Mouse (Mus musculus): ENCODE measurements around the gene Prelid1.

The Prelid1 gene

DNA sequence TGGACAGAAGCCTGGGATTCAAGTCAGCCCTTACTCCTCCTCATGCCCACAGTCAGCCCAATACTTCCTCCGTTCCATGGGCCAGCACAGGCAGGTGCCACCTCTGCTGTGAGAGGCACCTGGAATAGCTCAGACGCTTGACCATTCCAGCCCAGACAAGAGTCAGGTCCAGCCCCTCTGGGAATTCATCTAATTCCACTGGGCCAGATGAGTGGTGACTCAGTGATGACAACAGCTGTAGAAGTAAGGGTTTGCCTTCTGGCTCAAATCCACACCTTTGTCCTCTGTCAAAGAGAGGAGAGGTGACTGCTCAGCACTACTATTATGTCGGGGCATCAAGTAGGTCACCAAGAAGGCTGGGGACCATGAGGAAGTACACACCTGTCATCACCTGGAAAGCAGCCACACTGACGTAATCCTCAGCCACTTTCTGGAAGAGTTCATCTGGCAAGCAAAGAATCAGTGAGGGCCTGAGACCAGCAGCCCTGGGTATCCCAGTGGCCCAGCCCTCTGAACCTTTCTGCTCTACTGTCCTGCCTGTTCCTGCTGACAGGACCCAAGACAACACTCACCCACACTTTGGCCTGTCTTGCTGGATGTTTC, at the start of gene Prelid1:
TSS of gene Prelid1 (plus strand) at position 570 of the 603 bp plus-strand sequence.
- DNase-seq (ENCODE audit: low spot score), result no peak

DNA sequence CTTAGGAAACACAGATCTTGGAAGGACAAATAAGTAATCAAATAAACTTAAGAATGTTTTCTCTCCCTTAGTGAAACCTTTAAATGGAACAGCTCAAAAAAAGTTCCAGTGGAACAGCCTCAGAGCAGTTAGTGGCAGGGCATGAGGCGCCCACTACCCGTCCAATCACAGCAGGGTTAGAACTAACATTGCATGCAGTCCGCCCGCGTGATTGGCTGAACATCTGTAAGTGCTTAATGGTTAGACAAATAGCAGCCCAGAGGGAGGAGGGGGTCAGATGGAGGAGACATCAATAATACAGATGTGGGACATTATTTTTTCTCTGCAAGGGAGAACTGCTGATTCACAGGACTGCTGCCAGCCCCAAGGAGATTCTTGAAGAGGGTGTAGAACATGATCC, 43.1 kb upstream of the Prelid1 start:
- no peak for DNase-seq (ENCODE audit: low spot score)

- no peak for DNase-seq (ENCODE audit: low spot score)
Observed at GRCm38 (mm10) chr13:55277646-55278045, 42.7 kb upstream of the Prelid1 start.

- DNase-seq (ENCODE audit: low spot score), result no peak
Observed at GRCm38 (mm10) chr13:55288854-55289253, 31.4 kb upstream of the Prelid1 start.

DNA sequence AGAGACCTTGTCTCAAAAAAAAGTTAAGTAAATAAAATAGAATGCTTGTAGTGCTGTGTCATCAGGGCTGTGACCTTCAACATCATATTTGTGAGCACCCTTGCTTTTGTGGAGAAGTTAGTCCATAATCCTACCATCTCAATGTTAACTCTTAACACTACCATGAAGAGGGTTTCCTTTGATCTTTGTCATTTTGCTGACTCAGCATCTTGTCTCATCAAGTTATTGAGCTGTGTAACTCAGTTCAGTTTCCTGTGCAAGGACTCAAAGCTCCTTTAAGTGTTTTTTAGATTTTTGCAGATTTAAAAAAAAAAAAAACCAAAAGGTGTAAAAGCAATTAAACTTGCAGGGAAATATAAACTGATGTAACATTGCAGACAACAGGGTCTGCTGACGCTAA, 23.5 kb upstream of the Prelid1 start:
- DNase-seq (ENCODE audit: low spot score), result no peak

DNA sequence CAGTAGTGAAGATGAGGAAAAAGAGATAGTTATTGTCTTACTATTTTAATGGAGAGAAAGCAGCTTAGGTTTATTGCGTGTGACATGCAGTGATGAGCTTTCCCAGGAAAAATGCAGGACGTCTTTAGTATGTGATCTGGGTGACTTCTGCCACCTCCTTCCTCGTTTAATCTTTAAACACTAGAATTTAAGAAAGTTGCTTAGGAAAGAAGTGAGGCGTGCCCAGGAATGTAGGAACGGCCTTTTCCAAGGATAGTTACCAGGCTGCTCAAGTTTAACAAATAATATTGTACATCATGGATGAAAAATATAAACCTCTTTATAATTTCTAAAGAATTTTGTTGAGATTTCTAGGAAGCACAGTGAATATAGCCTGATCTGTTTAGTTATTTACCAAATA, 19.4 kb upstream of the Prelid1 start:
- DNase-seq (ENCODE audit: low spot score), result no peak

GRCm38 (mm10) chr13:55312028-55312630, 8.2 kb upstream of the Prelid1 start:
- DNase-seq (ENCODE audit: low spot score), result no peak

- no peak for DNase-seq (ENCODE audit: low spot score)
Observed at GRCm38 (mm10) chr13:55313051-55313450, 7.2 kb upstream of the Prelid1 start.

- no peak for DNase-seq (ENCODE audit: low spot score)
Observed at GRCm38 (mm10) chr13:55314891-55315412, 5.3 kb upstream of the Prelid1 start.

- no peak for DNase-seq (ENCODE audit: low spot score)
Observed at GRCm38 (mm10) chr13:55318351-55318750, 1.9 kb upstream of the Prelid1 start.

DNA sequence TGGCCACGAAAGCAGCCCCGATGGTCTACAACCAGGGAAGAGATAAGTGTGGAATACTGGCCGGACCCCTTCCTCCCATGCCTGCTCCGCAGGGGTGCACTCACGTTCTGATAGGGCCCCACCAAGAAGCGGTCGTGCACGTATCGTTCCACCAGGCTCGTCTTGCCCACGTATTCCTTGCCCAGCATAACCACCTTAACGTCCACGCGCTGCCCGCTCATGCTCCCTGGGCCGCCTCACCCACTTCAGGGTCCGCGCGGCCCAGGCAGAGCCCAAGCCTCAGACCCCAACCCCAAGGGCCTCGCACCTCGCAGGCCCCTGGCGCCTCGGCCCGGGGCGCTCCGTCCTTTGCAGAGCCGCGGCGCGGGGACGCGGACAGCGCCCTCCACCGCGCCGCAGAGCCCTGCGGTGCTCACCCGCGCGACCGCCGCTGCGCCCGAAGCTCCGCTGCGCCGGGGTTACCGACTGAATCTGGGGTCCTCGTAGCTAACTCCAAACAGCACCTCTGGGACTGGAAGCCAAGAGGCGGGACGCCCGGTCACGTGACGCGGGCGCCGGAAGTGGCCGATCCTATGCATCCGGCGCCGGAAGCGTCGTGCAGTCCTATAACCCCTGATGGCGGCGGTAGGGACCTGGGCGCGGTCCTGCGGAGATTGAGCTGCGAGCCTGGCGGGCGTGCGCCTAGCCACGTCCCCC, 1.3 kb downstream of the Prelid1 start, which contains the start of gene Rab24:
TSS of gene Rab24 (minus strand) at position 513 of the 696 bp plus-strand sequence.
- peak; percentile 88 for DNase-seq (ENCODE audit: low spot score)

DNA sequence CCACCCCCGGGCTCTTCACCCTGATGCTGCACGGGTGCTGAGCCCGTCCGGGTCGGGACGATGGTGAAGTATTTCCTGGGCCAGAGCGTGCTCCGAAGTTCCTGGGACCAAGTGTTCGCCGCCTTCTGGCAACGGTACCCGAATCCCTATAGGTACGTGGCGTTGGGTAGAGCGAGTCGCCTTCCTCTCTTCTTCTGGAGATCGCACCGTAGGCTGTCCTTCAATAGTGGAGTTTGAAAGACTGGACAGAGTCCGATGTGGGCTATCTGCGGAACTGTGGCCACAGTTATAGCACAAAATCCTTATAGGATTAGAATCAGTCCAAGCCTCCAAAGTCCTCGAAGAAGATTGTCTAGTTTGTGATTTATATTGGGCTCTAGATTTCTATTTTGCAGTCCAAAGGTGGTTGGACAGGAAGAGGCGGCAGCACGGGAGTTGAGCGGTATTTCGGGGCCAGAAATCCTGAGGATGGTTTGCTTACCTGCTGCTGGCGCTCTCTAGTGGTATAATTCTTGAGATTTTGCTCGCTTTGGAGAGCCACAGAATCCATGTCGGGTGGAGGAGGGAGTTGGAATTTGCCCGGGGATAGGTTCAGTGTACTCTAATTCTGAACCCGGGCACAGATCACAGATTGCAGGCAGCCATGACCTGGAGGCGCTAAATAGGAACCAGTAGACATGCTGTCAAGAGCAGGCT, 2.0 kb downstream of the Prelid1 start:
- peak; percentile 56 for DNase-seq (ENCODE audit: low spot score)

GRCm38 (mm10) chr13:55325596-55325995, 5.3 kb downstream of the Prelid1 start:
- DNase-seq (ENCODE audit: low spot score), result no peak

- DNase-seq (ENCODE audit: low spot score), result no peak
Observed at GRCm38 (mm10) chr13:55327169-55327568, 6.9 kb downstream of the Prelid1 start.

DNA sequence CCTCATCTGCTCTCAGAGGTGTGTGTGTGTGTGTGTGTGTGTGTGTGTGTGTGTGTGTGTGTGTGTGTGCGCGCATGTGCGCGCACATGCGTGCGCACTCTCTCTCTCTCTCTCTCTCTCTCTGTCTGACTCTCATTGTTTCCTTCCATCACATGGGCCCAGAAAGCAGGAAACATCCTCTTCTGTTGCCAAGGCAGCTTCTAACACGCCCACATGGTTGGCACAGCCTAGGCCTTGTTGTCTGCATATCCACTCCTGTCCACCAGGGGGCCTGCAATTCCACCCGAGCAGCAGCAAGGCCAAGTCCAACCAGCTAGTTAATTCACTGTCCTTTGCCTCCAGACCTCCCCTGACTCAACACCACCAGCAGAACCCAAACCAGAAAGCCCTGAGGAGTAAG, 7.3 kb downstream of the Prelid1 start:
- DNase-seq (ENCODE audit: low spot score), result peak; percentile 95

DNA sequence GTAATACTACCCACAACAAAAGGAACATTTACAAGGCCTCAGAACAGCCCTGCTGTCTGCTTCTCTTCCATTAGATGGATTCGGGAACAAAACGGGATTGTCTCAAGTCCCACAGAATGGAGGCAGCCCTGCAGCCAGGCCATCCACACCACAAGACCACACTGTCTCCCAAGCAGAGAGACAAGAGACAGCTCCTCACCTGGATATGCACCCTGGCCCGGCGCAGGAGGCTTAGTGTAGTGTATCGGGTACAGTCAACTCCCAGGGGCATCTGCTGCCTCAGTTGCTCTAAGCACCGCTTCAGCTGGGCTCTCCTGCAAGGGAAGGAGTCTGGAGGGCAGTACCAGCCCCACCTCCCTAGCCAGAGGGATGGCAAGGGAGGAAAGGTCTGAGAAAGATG, 7.9 kb downstream of the Prelid1 start:
- DNase-seq (ENCODE audit: low spot score), result no peak

DNA sequence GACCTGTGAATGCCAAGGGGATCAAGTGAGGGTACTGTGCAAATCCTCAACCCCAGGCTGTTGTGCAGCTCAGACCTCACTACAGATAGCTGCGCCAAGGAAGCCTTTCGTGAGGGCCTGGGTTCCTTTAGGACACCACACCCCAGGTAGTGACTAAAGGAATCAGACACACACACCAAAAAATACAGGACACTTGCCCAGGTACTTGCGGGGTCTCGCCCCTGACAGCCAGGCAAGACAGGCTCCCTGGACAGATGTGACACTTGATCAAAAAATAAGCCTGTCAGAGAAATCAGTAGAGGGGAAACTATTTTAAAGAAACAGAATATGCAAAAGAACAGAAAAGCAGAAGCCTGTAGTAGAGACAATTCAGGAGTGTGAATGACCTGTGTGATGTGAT, 8.3 kb downstream of the Prelid1 start:
- DNase-seq (ENCODE audit: low spot score), result no peak

- DNase-seq (ENCODE audit: low spot score), result peak; percentile 39
Observed at GRCm38 (mm10) chr13:55329109-55329682, 8.9 kb downstream of the Prelid1 start.

DNA sequence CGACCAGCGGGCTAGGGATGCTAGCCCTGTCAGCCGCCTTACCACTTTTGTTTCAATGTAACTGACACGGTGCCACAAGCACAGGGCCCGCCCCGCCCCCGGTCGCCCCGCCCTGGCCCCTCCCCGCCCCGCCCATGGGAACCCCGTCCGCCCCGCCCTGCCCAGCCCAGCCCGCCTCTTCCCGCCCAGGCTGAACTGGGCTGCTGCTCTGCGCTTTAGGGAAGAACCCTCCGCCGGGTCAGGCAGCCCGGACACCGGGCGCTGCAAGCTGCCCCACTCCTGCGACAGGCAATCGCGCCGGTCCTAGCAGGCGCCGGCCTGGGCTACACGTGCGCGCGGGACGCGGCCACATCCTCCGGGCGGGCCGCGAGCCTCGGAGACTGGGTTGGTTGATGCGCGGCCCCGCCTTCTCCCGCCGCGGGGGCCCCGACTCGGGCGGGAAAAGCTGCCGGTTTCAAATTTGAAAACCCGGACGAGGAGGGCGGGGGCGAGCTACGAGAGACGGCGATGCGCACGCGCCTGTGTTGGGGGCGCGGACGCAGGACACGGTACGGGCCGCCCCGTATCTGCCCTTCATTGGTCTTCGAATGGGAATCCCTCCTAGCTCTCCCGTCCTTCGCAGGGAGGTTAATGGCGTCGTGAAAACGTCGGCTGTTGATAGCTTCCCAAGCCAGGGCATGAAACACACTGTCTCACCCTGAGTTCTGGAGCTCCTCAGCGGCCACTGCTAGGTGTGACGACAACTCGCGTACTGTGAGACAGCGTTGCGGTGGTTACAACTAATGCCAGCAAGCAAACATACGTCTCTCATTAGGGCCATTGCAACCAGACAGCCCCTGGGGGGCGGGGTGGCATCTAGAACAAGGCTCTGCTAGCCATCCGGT, 9.6 kb downstream of the Prelid1 start, which contains the start of gene Mxd3:
TSS of gene Mxd3 (minus strand) at position 141 of the 884 bp plus-strand sequence.
- DNase-seq (ENCODE audit: low spot score), result peak; percentile 72

DNA sequence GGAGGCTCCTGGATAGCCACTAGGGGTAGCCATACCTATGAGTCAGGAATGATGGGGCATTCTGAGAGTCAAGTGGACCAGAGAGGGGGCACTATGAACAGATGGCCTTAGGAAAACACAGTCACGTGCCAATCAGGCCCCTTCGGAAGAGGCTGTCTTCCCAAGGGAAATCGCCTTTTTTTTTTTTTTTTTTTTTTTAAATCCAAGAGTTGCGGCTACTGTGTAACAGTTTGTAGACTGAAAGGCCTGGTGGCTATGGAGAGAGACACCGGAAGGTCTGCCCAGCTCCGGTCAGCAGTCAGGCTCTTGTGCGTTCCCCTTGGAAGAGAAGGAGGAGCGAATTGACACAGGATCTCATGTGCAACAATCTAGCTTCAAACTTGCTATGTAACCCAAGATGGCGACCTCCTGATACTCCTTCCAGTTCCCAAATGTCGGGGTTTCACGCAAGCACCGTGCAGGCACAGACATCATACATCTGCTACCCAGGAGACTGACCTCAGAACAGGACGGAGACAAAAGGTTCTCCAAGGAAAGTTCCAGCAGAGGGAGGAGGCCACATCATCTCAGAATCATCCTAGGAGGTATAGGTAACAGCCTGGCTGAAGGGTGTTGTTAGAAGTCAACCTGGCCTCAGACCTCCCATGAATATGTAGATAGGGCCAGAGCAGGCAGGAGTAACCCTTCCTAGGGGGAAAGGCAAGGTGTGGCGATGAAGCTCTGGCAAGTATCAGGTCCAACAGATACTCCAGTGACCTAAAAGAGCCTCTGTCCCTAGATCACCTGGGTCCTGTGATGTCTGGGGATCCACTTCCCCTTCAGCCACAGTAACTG, 10.5 kb downstream of the Prelid1 start:
- DNase-seq (ENCODE audit: low spot score), result no peak
